Mouse (Mus musculus) liver, embryonic 11.5 days (tissue): ENCODE measurements around the gene Nr1h3. TPM values are rescaled to one million over a fixed set of nuclear protein-coding genes. Genes with fewer than 3 reads are reported as not detected.

Experiments
- ATAC-seq: fragments of 200-750 bp; cut with Nextera tagmentation; replicated peaks from 2 replicates; pipeline ENCODE4 v1.8.0; 2017; ENCODE audit warnings: moderate number of reproducible peaks, mild to moderate bottlenecking, moderate TSS enrichment, moderate library complexity; ENCODE audit not compliant: low FRiP score
- DNase-seq: peaks from one replicate; pipeline ENCODE4 v3.0.0-alpha.2; 2017; ENCODE audit warnings: low spot score
- H3K27ac ChIP-seq: fragments of 300-500 bp; sonication (generic); 2 replicates; pipeline ENCODE4 v1.5.1; 2014; ENCODE audit warnings: mild to moderate bottlenecking, low read depth, low read length, control low read depth
- H3K27me3 ChIP-seq: fragments of 300-500 bp; sonication (generic); replicated peaks from 2 replicates; pipeline ENCODE4 v1.6.1; 2014; ENCODE audit warnings: low read length, mixed read lengths; ENCODE audit not compliant: control insufficient read depth, insufficient read depth
- H3K36me3 ChIP-seq: fragments of 300-500 bp; sonication (generic); 2 replicates; pipeline ENCODE4 v1.6.1; 2014; ENCODE audit warnings: mild to moderate bottlenecking, low read length, moderate library complexity, mixed read lengths; ENCODE audit not compliant: control insufficient read depth, insufficient read depth
- H3K4me1 ChIP-seq: fragments of 300-500 bp; sonication (generic); replicated peaks from 2 replicates; pipeline ENCODE4 v1.6.1; 2014; ENCODE audit warnings: low read length, mixed read lengths; ENCODE audit not compliant: control insufficient read depth, insufficient read depth
- H3K4me2 ChIP-seq: fragments of 300-500 bp; sonication (generic); 2 replicates; pipeline ENCODE4 v1.6.1; 2014; ENCODE audit warnings: mild to moderate bottlenecking, control low read depth, moderate library complexity
- H3K4me3 ChIP-seq: fragments of 300-500 bp; sonication (generic); 2 replicates; pipeline ENCODE4 v1.5.1; 2014; ENCODE audit warnings: low read depth, low read length, control low read depth
- H3K9ac ChIP-seq: fragments of 300-500 bp; sonication (generic); 2 replicates; pipeline ENCODE4 v1.6.1; 2014; ENCODE audit warnings: low read depth, low read length, control low read depth
- H3K9me3 ChIP-seq: fragments of 300-500 bp; sonication (generic); 2 replicates; pipeline ENCODE4 v1.6.1; 2016; ENCODE audit warnings: low read length, inconsistent platforms, mixed read lengths; ENCODE audit not compliant: control insufficient read depth
- WGBS: fragments of 180-500 bp; shearing (Covaris S2); extraction: QIAGEN DNeasy Blood & Tissue Kit; methylation state at CpG from one replicate; pipeline ENCODE4 v1.1.7; 2014; 5-methylcytosine and 5-hydroxymethylcytosine counted together
- polyA plus RNA-seq: library from polyadenylated mRNA; unstranded; fragments of >200 nt; fragmentation: Nextera tagmentation; extraction: Ambion mirVana; gene quantifications from 2 replicates; pipeline ENCODE4 v1.2.1, GENCODE M21; 2014

Gene Nr1h3
- polyA plus RNA-seq, 1 experiment from 2014 or later: 14.6 TPM

- Histone ChIP-seq H3K4me3 (no peak overlapping the region), H3K36me3 (peaks cover 3% of the 10 kb centered on the region; the same call in 1 of the 2 replicates), H3K4me1 (peaks cover 17% of the 10 kb centered on the region), H3K9me3 (no peaks in the 10 kb centered on the region), H3K9ac (no peak overlapping the region), H3K4me2 (no peak overlapping the region), H3K27me3 (no peaks in the 10 kb centered on the region), H3K27ac (no peak overlapping the region)
- DNase-seq (no peak), ATAC-seq (no peak)
- WGBS: 68% methylated on average over 5 of the region's 5 CpGs
Observed at GRCm38 (mm10) chr2:91180706-91181105, 21.9 kb downstream of the Nr1h3 start.

- no peak overlapping the region for H3K27ac ChIP-seq
Observed at GRCm38 (mm10) chr2:91179825-91180224, 22.8 kb downstream of the Nr1h3 start.

GRCm38 (mm10) chr2:91176234-91176633 is 26.4 kb downstream of the Nr1h3 start:
- Histone ChIP-seq H3K4me3 (no peak overlapping the region), H3K27me3 (no peaks in the 10 kb centered on the region), H3K9me3 (no peaks in the 10 kb centered on the region), H3K36me3 (peaks cover 9% of the 10 kb centered on the region), H3K27ac (no peak overlapping the region), H3K9ac (no peak overlapping the region), H3K4me2 (no peak overlapping the region), H3K4me1 (0 out of 2 replicates have a peak, but pooled peaks cover 2% of the 10 kb centered on the region)
- DNase-seq (no peak), ATAC-seq (no peak)
- 72% methylated on average over 6 of the region's 6 CpGs for WGBS

More at GRCm38 (mm10) chr2:91179825-91180224, 22.8 kb downstream of the Nr1h3 start:
- Histone ChIP-seq H3K36me3 (peaks cover 6% of the 10 kb centered on the region), H3K4me3 (no peak overlapping the region), H3K27me3 (no peaks in the 10 kb centered on the region), H3K9me3 (no peaks in the 10 kb centered on the region), H3K9ac (no peak overlapping the region), H3K4me1 (peaks cover 17% of the 10 kb centered on the region), H3K4me2 (no peak overlapping the region)
- ATAC-seq (no peak), DNase-seq (no peak)
- 62% methylated on average over 4 of the region's 4 CpGs for WGBS

- Histone ChIP-seq H3K27ac (no peak overlapping the region), H3K9me3 (no peaks in the 10 kb centered on the region), H3K9ac (no peak overlapping the region), H3K4me2 (no peak overlapping the region), H3K36me3 (peaks cover 9% of the 10 kb centered on the region), H3K27me3 (no peaks in the 10 kb centered on the region), H3K4me1 (no peaks in the 10 kb centered on the region), H3K4me3 (no peak overlapping the region)
- ATAC-seq (no peak), DNase-seq (no peak)
- 89% methylated on average over 4 of the region's 4 CpGs for WGBS
Observed at GRCm38 (mm10) chr2:91175490-91175889, 27.1 kb downstream of the Nr1h3 start.

GRCm38 (mm10) chr2:91169587-91170322 is 32.9 kb downstream of the Nr1h3 start:
- H3K4me2 ChIP-seq: no peak overlapping the region
- no peak overlapping the region for H3K27ac ChIP-seq
- WGBS: 89% methylated on average over 25 of the region's 25 CpGs
- no peak overlapping the region for H3K9ac ChIP-seq
- peaks cover 4% of the 10 kb centered on the region for H3K36me3 ChIP-seq
- DNase-seq (no peak), ATAC-seq (no peak)
- H3K27me3 ChIP-seq: no peaks in the 10 kb centered on the region
- H3K4me1 ChIP-seq: peaks cover 4% of the 10 kb centered on the region
- no peaks in the 10 kb centered on the region for H3K9me3 ChIP-seq
- H3K4me3 ChIP-seq: no peak overlapping the region

- Histone ChIP-seq H3K9me3 (no peaks in the 10 kb centered on the region), H3K4me3 (no peak overlapping the region), H3K36me3 (peaks cover 7% of the 10 kb centered on the region; the same call in 1 of the 2 replicates), H3K4me2 (no peak overlapping the region), H3K4me1 (peaks cover 18% of the 10 kb centered on the region), H3K27ac (no peak overlapping the region), H3K27me3 (no peaks in the 10 kb centered on the region), H3K9ac (no peak overlapping the region)
- 81% methylated on average over 4 of the region's 4 CpGs for WGBS
- ATAC-seq: no peak
- DNase-seq: no peak
Observed at GRCm38 (mm10) chr2:91167629-91168028, 35.0 kb downstream of the Nr1h3 start.

- H3K9me3 ChIP-seq: no peaks in the 10 kb centered on the region
- no peak overlapping the region for H3K4me2 ChIP-seq
- no peak overlapping the region for H3K4me3 ChIP-seq
- 58% methylated on average over 6 of the region's 6 CpGs for WGBS
- no peaks in the 10 kb centered on the region for H3K27me3 ChIP-seq
- no peak overlapping the region for H3K27ac ChIP-seq
- no peak overlapping the region for H3K9ac ChIP-seq
- peaks cover 3% of the 10 kb centered on the region; the same call in 1 of the 2 replicates for H3K36me3 ChIP-seq
- ATAC-seq (peak; percentile 83), DNase-seq (no peak)
- peaks cover 18% of the 10 kb centered on the region for H3K4me1 ChIP-seq
Observed at GRCm38 (mm10) chr2:91164991-91165390, 37.6 kb downstream of the Nr1h3 start.

GRCm38 (mm10) chr2:91163532-91163931 is 39.1 kb downstream of the Nr1h3 start:
- Histone ChIP-seq H3K4me3 (no peak overlapping the region), H3K27me3 (no peaks in the 10 kb centered on the region), H3K4me2 (no peak overlapping the region), H3K4me1 (peaks cover 18% of the 10 kb centered on the region), H3K9me3 (no peaks in the 10 kb centered on the region), H3K9ac (no peak overlapping the region), H3K27ac (no peak overlapping the region), H3K36me3 (peaks cover 3% of the 10 kb centered on the region; the same call in 1 of the 2 replicates)
- 70% methylated on average over 5 of the region's 5 CpGs for WGBS
- DNase-seq (no peak), ATAC-seq (peak; percentile 50; the same call in 1 of the 2 replicates)

GRCm38 (mm10) chr2:91162952-91163351 is 39.7 kb downstream of the Nr1h3 start:
- WGBS: 73% methylated on average over 4 of the region's 4 CpGs
- H3K4me2 ChIP-seq: no peak overlapping the region
- no peaks in the 10 kb centered on the region for H3K27me3 ChIP-seq
- H3K27ac ChIP-seq: no peak overlapping the region
- peaks cover 3% of the 10 kb centered on the region; the same call in 1 of the 2 replicates for H3K36me3 ChIP-seq
- no peaks in the 10 kb centered on the region for H3K9me3 ChIP-seq
- H3K4me1 ChIP-seq: peaks cover 18% of the 10 kb centered on the region
- H3K4me3 ChIP-seq: no peak overlapping the region
- DNase-seq (no peak), ATAC-seq (no peak)
- H3K9ac ChIP-seq: no peak overlapping the region
